Mouse (Mus musculus) ovary, postnatal 10 days (tissue): ENCODE measurements around the gene Cnfn.

Source experiments
- DNase-seq: peaks from one replicate; pipeline ENCODE4 v3.0.0; 2022; ENCODE audit warnings: low spot score

Gene Cnfn

DNA sequence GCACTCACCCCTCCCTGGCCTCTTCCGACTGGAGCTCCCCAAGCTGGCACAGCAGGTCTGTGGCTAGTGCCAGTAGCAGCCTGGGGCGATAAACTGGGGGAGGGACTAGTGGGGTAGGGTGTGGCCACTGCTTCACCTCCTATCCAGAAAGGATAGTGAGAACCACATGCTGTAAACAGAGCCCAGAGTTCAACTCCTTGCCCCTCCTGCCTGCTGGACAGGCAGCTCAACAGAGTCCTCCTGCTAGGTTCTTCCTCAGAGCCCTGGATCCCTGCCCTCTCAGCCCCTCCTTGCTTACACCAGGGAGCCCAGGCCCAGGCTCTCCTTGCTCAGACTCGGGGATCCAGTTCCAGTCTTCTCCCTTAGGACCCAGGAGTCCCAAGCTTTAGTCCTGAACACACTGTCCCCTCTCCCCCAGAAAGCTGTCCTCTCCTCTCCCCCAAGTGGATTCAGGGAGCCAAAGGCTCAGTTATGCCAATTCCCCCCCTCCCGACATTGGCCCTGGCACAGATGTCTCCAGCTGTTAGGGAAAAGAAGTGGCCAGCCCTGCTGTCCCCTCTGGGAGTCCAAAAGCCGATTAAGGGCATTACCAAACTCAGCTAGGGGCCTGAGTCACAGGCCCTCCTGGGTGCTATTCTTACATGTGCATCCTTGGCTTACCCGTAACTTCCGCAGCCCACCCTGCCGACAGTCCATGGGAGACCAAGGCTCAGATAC, 20.7 kb upstream of the Cnfn start:
- DNase-seq: no peak

DNA sequence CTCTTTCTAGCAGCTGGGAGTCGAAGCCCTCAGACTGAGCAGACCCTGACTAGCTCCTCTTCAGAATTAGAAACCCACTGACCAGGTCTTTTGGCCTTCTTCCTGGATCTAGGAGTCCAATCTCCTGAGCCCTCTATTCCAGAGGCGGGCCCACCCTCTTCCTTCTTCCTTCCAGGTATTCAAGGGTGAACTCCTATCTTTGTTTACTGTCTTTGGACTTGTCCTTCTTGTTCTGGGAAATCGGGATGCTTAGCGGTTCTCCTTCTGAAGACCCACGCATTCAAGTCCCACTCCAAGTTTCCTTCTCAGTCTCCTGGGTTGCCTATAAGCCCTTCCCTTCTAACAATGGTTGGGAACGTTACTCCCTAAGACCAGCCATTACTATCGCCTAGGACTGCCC, 19.4 kb upstream of the Cnfn start:
- no peak for DNase-seq

DNA sequence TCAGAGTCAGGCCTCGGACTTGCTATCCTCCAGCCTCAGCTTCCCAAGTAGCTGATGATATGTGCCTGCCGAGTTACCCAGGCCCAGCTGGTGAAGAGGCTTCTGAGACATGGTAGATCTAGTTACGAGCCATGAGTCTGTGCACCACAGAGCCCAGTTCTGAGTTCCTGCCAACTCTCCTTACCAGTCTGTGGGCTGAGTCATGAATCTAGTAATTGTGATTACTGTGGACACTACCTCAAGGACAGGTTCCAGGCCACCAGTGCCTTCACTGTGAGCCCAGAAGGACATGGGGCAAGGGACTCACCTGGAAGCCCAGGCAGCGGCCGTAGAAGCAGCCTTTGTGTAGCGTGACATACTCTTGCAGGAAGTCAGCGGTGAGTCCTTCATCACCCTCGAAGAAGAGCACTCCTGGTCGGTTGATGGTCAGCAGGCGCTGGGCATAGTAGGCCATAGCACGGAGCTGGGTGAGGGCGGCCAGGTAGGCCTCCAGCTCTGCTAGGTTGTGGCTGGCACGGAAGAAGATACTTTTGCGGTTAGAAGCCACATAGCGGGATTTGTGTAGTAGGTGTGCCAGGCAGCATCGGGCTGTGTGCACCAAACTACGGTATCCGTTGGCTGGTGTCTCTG, 18.4 kb upstream of the Cnfn start:
- no peak for DNase-seq

DNA sequence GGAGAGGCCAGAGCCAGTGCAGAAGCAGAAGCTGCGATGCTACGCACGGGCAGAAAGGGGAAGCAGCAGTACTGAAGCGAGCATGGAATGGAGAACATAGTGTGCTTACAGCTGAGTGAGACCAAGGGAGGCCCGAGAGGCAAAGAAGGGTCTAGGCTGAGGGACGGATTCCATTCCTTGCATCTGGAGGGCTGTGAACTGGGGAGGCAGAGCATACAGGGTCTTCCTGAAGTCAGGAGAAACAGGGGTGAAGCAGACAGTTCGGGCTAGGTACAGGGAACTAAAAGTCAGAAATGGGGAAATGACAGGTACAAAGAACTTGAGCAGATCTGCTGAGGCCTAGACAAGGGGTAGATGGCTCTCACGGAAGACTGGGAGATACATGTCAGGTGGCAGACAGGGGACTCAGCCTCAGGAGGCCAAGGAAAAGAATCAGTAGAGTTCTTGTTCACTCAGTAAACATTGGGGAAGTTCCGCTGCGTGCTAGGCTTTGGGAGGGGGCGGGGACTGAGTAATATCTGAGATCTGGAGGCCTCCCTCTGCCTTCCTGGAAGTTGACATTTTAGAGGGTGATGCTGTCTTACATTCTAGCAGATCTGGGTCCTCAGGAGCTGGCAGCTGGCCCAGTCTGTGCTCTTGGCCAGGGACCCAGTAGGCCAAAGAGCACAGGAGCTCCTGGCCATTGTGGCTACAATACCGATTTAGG, 16.5 kb upstream of the Cnfn start:
- no peak for DNase-seq

DNA sequence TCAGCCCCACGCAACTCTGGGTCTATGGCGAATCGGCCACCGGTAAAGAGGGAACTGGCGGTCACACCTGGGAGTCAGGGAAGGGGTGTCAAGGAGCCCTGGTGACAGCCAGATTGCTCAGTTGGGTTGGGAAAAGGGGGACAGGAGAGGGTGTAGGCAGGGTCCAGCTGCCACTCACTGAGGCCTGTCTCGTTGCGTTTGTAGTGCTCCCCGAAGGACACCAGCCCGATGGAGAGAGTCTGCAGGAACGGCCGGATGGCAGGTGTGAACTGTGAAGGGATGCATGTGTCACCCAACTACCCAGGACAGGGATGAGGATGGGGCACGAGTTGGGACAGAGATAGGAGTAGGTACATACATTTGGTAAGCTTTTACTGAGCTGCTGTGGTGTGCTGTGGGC, 15.7 kb upstream of the Cnfn start:
- DNase-seq: no peak

DNA sequence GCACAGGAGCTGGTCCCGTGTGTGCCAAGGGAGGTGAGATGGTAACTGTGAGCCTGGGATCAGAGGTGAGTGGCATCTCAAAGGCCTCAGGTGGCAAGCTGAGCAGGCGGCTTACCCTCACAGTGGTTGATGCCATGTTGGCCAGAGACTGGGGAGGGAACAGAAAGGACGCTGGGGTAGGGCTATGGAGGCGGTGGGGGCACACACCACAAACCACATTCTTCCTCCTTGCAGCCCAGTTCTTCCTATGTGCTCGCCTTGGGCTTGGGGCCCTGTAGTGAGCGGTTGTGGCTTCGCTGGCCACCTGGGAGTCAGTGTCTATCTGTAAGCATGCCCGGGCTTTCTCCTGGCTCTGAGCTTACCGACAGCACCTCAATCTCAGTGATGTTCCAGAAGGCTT, 15.3 kb upstream of the Cnfn start:
- no peak for DNase-seq

DNA sequence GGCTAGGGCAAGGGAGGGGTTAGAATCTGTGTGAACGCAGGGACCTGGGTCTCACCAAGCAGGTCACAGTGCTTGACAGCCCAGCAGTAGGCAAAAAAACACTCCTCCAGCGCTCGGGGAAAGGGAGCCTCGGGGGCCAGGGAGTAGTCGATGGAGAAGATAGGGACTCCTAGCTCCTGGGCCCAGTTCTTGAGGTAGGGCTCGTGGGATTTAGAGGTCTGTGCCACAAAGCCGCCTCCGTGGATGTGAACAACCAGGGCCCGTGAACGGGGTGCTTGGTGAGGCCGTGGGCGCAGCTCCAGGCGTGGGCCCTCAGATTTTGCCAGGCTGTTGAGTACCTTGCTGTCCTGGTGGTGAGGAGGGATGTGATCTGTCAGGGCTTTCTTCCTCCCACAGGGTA, 14.8 kb upstream of the Cnfn start:
- DNase-seq: no peak

DNA sequence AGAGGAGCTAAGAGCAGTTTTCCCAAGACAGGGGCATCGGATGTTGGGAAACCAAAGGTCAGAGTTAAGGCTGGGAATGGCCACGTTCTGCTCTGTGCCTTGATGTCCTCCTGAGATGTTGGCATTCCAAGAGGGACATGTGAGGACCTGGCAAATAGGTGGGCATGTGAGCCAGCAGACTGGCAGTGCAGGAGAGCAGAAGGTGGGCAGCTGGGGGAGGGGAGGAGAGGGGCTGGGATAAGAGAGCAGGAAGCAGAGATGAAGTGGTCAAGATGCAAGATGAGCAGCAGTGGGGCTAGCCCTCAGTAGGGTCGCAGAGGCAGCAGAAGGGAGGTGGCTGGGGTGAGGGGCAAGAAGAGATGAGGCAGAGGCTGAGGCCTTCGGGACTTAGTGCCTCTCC, 14.4 kb upstream of the Cnfn start:
- no peak for DNase-seq

DNA sequence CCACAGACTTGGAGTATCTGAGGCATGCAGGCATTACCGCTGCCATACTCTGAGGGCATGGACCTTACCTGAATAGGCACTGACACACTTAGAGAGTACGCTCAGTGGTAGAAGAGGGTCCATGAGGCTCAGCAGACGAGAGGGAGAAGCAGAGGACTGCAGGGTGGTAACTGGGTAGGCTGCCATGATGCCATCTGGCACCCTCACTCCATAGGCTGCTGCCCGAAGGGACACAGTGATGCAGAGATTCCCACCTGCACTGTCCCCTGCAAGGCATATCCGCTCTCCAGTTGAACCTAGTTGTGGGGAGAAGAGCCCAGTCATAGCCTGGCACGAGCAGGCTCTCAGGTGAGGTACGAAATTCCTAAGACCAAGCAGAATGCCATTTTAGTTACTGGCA, 13.9 kb upstream of the Cnfn start:
- no peak for DNase-seq

DNA sequence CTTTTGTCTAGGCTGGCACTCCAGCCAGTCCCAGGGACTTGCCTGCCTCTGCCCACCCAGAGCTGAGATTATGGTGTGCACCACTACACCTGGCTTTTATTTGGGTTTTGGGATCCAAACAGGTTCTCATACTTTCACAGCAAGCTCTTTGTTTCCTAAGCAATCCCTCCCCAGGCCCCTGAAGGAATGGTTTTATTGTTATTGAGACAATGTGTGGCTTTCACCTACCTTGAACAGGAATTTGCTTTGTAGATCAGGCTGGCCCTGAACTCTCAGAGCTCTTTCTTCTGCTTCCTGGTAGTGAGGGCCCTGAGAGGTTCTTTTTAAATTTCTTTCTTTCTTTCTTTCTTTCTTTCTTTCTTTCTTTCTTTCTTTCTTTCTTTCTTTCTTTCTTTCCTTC, 13.0 kb upstream of the Cnfn start:
- DNase-seq: no peak

DNA sequence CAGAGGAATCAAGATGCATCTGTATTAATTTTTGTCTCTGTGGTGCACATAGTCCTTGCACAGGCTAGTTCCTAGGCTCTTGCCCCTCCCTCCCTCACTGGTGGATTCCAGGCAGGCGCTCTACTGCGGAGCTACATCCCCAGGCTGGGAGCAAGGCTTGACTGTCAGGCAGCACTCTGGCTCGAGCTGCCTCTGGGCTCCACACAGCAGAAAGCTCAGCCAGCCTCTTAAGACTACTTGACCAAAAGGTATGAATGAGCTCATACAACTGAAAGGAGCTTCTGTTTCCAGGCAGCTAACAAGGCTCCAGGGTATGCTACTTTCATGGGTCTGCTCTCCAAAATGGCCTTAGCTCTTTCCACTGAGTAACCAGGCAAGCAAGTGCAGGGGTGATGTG, 11.8 kb upstream of the Cnfn start:
- DNase-seq: no peak

DNA sequence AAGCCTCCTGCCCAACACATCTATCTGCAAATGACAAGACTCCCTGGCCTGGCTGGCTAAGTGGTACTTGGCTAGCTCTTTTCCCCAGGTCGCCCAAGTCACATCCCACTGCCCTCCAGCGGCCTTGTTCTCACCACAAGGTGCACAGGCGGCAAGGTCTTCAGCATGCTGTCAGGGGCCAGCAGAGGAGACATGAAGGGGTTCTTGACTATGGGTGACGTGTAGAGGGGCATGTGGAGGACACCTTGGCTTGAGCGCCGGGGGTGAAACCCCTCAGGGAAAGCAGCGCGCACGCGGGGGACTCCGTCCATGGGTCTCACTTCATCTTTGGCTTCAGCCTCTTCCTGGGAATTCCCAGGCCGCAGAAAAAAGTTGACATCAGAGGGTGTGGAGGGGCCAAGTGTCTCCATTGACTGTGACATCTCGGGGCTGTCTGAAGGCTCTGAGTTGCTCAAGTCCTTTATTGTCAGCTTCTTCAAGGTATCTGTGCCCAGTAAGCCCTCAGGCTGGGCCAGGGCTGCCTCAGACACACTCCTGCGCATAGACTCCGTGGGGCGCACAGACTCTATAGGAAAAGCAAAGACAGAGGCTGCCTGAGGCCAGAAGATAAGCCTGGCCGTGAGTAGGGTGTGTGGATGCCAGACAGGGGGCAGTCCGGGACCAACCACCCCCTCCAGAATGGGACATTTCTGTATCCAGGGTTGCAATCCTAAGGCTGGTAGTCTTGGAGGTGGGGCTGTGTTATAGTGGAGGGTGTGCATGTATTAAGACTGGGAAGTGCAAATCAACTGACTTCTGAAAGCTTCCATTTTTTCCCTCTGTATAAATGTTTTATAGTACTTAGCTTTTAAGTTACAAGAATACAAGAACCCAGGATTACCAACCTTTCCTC, 11.1 kb upstream of the Cnfn start:
- DNase-seq: no peak

DNA sequence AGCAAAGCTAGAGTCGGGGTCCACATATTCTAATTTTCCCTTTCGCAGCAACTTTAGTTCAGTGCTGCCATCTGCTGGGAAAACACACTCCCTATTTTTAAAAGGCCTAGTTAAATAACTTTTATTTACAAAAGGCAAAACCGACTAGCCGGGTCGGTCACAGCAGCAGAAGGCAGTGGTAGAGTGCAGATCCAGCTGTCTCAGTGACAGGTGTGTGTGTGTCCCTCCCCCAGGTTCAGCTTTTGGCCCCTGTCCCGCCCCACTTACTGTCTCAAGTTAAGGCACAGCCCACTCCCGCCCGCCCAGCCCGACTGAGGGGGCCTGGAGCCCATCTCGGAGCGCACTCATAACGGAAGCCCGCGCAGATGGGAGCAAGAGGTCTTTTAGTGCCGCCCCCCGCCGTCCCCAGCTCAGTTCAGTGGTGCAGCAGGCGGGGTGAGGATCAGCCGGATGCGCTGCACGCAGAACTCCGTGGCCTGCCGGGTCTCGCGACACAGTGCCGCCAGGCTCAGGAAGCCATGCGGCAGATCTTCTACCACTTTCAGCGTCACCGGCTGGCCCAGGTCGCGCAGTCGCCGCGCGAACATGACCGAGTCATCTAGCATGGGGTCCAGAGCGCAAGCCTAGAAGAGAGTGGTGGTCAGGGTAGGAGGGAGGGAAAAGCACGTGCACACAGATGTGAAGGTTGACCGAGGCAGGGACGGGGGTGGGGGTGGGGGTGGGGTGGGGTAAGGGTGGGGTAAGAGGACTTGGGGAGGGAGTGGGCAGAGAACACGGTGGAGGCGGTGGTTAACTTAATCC, 10.2 kb upstream of the Cnfn start:
- no peak for DNase-seq

DNA sequence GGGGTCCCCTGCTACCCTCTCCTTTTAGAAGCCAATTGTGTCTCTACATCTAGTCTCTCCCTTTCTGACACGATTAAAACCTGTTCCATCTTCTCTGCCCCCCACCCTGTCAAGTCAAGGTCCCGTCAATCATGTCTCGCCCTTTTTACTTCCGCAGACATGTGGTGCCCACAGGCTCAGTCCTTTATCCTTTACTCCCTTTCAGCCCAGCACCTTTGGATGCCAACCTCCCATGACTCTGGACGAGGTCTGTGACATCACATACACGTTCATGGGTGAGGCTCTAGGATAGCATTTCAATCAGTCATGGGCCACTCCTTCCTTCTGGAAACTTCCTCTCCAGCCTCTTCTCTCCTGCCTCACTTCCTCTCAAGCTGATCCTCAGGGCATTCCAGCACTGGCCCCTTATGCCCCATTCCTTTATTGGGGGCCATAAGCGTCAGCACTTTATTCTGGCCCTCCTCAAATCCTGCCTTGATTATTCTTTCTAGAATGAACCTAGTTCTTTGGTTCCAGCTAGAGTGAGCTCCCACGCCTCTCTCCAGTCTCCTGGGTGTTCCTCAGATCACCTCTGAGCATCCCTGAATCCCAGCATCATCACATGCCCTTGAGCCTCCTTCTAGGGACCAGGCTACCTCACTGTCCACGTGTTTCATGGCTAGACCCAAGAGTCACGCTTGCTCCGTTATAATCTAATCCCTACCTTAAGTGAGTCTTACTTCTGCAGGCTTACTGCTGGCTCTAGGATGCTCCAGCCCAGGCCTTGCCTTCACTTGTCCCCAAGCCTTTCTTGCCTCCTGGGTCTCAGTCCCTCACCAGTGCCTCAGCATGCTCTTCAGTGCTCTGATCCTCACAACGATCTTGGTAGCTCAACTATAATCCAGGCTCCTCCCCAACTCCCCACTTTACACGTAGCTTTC, 8.9 kb upstream of the Cnfn start:
- no peak for DNase-seq

DNA sequence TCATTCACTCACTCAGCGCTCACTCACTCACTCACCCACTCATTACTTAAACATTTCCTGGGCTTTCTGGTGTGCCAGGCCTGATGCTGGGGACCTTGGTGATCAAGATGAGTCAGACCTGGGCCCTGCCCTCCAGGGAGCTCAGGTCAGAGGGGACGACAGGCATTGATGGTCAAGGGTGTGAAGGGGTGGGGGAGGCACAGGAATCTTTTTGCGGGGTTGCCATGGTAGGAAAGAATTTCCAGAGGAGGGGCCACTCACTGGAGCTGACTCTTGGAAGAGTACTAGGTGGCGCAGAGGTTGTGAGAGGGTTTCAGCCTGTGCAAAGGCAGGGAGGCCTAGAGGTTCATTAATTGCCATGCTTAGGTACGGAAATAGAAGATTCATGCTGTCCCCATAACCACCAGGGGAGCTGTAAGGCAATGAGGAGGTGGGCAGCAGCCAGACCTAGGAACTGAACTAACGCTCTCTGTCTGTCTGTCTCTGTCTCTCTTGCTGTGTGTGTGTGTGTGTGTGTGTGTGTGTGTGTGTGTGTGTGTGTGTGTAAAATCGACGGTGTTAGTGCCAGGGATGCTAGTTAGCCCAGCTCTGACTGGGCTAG, 7.7 kb upstream of the Cnfn start:
- DNase-seq: no peak

DNA sequence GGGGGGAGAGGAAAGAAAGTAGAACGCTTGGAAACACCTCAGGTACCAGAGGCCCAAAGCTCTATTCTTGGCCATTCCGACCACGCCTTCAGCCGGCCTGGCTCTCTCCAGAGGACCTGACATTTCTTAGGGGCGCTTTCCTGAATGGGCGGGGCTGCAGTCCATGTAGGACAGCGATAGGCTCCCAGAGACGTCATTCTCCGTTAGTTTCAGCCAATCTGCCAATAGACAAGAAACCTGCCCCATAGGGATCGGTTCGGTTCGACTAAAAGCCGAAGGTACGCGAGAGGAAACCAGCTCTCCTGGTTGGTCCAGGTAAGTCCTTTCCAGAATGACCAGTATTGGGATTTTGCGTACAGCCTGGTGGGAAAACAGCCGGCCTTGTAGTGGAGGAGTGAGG, 7.0 kb upstream of the Cnfn start:
- DNase-seq: peak; percentile 75

DNA sequence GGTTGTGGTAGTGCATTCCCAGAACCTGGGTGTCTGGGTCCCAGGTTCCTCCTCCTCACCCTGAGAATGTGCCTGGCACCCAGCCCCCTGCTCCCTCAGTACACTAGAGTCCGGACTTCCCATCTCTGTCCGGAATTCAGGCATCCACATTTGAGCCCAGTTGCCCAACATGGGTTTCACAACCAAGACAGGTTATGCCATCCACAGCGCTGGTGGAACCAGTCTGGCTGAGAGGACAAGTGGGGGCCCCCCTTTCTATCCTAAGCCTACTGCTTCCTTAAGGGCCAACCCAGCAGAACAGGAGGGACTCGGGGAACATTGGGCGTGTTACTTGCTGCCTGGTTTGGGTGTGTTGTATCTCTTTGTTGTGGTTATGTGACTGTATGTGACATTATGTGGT, 2.9 kb upstream of the Cnfn start:
- DNase-seq: no peak

DNA sequence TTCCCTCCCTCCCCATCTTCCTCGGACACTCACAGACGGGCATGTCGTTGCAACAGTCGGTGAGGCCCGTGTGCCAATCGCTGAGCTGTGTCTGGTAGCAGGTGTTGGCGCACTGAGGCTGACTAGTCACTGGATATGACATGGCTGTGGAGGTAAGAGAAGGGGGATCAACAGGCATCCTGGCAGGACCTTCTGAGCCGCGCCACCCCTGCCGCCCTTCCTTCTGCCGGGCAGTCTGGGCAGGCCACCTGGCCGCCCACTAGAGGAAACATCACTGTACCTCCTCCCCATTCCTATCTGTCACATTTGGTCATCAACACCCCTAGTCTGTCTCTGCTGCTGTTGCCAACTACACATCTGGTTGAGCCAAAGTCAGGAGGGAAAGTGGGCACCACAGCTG, 1.2 kb downstream of the Cnfn start:
- no peak for DNase-seq

DNA sequence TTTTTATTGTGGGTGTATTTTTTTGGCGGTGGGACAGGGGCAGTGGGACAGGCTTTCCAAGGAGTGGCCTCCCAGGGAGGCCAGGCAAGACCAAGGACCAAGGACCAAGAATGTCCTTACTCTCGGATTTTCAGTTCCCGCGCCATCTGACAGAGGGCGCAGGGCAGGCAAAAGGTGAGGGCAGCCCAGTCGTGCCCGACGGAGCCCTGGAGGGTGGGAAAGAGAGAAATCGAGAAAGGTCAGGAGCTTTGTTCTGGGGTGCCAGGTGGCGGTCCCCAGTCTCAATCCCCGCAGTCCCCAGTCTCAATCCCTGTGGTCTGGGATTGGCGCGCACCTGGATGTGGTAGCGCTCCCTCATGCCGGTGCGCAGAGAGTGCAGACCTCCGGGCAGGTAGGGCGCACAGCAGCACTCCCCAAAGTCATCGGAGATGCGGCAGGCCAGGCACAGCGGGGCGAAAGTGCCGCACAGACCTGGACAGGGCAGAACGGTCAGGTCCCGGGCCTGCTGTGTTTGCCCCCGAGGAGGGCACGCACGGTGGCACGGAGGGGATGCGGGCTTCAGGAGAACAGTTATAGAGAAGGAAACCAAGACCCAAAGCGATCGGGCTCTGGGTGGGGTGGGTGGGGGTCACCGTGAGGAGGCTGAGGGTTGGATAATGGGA, 1.8 kb downstream of the Cnfn start:
- no peak for DNase-seq
